Mouse (Mus musculus): ENCODE measurements around the gene Spata31d1b.
"Not testable (repeated sequence)": the region's sequence is repeated elsewhere in the genome, so short reads cannot be mapped to it uniquely, and the experiment has no call there.

Spata31d1b gene

GRCm38 (mm10) chr13:59711984-59712383 lies at the start of gene Spata31d1b:
Spata31d1b (plus strand) TSS chr13:59712284.
- in situ Hi-C loops (cut with MboI, MseI), result not testable (repeated sequence)

- in situ Hi-C loops (cut with MboI, MseI), result no loop called here
Observed at GRCm38 (mm10) chr13:59663939-59664712, 48.0 kb upstream of the Spata31d1b start.

GRCm38 (mm10) chr13:59667763-59668162 lies 44.3 kb upstream of the Spata31d1b start:
- in situ Hi-C loops (cut with MboI, MseI), result no loop called here

GRCm38 (mm10) chr13:59668501-59669093 lies 43.5 kb upstream of the Spata31d1b start:
- in situ Hi-C loops (cut with MboI, MseI), result no loop called here

DNA sequence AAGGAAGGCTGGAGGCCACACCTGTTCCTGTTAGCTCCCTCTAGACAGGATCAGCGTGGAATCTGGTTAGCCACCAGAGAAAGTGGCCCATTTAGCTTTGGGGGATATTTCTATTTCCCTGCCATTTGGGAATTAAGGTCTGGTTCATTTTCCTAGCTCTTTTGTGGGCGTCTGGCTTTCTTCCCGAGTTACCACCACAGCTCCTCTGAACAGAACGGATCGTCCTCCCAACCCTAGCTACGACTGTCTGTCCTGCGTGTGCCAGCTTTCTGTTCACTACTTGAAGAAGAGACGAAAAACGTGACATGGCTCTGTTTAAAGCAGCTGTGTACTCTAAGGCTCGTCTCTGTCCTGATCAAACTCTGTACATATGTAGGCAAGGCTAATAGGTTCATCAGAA lies 42.1 kb upstream of the Spata31d1b start:
- in situ Hi-C loops (cut with MboI, MseI), result no loop called here

DNA sequence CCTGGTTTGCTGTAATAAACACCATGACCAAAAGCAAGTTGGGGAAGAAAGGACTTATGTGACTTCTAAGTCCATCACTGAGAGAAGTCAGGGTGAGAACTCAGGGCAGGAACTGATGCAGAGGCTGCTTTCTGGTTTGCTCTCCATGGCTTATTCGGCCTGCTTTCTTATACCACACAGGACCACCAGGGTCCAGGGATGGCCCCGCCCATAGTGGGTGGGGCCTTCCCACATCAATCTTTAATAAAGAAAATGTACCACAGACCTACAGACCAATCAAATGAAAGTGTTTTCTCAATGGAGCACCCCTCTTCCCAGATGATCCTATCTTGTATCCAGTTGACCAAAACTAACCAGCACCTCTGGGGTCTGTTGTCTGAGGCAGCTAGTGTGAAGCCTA lies 40.6 kb upstream of the Spata31d1b start:
- in situ Hi-C loops (cut with MboI, MseI), result no loop called here

DNA sequence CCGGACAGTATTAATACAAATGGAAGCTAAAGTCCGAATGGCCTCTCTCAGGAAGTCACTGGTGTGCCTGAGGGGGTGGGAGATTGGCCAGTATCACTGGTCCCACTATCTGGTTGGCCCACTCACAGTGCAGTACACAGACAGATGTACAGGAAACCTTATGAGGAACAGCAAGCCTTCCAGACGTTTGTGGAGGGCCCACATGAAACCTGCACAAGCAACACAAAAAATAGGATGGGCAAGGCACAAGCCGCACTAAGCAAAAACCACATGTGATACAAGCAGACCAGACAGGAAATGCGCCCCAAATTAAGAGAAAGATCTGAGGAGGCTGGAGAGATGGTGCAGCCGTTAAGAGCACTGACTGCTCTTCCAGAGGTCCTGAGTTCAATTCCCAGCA lies 39.8 kb upstream of the Spata31d1b start:
- in situ Hi-C loops (cut with MboI, MseI), result no loop called here

- in situ Hi-C loops (cut with MboI, MseI), result no loop called here
Observed at GRCm38 (mm10) chr13:59673597-59673996, 38.5 kb upstream of the Spata31d1b start.

GRCm38 (mm10) chr13:59674215-59674614 lies 37.9 kb upstream of the Spata31d1b start:
- in situ Hi-C loops (cut with MboI, MseI), result no loop called here

GRCm38 (mm10) chr13:59674761-59675150 lies 37.3 kb upstream of the Spata31d1b start:
- in situ Hi-C loops (cut with MboI, MseI), result no loop called here

- in situ Hi-C loops (cut with MboI, MseI), result no loop called here
Observed at GRCm38 (mm10) chr13:59675151-59676011, 36.7 kb upstream of the Spata31d1b start, which contains the start of gene Golm1. Golm1 (minus strand) TSS chr13:59675811.

GRCm38 (mm10) chr13:59676316-59677229 lies 35.5 kb upstream of the Spata31d1b start:
- in situ Hi-C loops (cut with MboI, MseI), result no loop called here

DNA sequence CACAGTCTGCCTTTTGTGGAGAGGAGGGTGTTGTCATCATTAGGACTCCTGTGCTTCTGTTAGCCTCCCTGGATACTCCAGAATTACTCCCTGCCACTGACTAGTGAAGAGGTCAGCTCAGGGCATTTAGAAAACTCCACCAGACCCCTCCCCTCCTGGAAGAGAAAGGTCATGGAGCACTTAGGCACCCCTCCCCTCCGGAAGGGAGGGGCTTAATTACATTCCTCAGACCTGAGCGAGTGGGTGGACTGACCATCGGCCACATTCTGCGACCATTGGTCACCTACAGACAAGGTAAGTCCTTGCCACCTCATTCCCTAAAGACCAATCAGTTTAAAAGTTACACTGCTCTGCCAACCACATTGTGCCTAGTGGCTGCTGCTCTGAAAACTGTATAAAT lies 32.8 kb upstream of the Spata31d1b start:
- in situ Hi-C loops (cut with MboI, MseI), result no loop called here

DNA sequence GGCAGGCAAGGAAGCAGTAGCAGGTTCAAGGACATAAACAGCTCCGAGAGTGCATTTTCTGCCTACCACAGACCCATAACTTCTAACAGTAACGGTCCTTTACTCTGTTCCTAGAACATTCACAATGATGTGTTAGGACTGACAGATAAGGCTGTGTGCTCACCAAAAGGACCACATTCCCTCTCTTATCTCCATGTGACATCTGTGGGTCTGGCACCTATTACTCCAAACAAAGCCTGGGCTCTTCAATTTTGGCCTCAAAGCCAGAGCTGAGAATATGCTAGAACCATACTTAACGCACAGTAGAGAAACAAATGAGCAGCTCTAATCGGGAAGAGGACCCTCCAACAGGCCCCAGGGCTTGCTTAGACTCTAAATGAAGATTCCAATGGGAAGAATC lies 32.2 kb upstream of the Spata31d1b start:
- in situ Hi-C loops (cut with MboI, MseI), result no loop called here

DNA sequence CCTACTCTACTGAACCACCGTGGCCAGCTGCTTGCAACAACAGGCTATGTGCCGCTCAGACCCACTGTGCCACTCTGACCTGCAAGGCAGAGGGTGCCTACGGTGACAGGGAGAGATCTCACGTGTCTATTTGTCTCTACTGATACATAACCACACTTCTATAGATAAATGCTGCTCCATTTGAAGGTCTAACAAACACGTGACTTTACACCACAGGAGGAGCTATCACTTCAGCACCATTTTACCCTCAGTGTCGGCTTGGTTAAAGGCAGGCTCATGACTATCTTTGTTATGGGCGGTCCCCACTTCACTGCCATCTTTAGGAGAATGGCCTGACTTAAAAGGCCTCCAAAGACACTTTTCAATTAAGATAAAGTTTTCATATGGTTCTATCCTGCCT lies 29.5 kb upstream of the Spata31d1b start:
- in situ Hi-C loops (cut with MboI, MseI), result no loop called here

DNA sequence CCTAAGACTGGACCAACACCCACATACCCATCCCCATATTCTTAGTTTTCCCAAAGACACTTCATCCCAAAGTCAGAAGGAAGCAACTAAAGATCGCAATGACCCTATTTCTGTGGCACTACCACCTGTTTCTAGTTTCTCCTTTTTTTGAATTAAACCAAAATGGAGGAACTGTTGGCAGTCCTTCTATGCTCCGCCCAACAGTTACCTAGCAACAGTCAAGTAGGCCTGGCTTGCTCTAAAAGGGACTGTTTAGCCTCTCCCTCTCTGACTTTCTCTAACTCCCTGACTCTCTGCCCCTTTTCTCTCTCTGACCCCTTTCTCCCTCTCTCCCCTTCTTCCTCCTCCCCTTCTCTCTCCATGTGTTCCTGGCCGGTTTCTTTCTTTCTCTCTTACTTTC lies 26.8 kb upstream of the Spata31d1b start:
- in situ Hi-C loops (cut with MboI, MseI), result no loop called here

DNA sequence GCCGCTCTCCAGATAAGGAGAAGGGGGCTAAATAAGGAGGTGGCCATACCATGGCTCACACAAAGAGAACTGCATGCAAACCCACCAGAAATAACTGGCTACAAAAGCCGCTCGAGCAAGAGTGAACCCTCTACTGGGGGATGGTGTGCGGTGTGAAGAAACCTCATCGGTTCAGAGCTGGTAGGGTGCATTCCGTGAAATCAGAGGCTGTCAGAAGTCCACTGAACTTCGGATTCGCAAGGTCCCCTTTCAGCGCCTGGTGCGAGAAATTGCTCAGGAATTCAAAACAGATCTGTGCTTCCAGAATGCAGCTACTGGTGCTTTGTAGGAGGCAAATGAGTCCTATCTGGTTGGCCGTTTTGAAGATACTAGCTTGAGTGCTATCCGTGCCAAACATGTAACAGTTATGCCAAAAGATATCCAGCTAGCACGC lies 23.7 kb upstream of the Spata31d1b start:
- in situ Hi-C loops (cut with MboI, MseI), result no loop called here

DNA sequence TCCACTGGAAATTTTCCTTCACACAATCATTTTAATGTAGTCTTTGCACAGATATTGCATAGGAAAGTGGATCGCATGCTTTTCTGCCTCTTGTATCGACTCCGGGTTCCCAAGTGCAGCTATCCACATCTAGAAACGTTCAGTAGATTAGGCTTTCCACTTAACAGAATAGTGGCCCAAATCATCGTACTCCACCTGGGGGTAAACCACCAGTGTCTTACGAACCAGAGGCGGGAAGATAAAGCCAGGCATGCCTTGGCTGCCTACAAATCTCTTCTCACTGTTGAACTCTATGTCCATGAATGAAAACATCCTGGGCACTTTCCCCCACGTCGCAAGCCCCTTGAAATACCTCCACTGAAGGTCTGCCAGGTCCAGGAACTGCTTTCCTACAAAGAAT lies 22.8 kb upstream of the Spata31d1b start:
- in situ Hi-C loops (cut with MboI, MseI), result no loop called here

DNA sequence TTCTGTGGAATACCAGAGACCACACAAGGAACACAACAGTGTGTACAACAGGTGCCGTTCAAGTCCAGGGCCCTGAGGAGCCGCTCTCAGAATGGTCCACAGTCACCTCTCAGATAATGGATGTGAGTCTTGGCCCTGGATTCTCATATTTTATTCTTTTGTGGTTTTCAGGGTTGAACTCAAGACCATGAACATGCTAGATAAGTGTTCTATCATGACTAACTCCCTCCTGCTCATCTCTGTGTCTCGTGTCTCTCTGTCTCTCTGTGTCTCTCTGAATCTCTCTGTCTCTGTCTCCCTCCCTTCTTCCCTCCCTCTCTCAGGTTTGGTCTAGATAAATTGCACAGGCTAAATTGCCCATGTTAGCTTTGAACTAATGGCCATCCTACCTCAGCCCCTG lies 22.2 kb upstream of the Spata31d1b start:
- in situ Hi-C loops (cut with MboI, MseI), result no loop called here

- in situ Hi-C loops (cut with MboI, MseI), result no loop called here
Observed at GRCm38 (mm10) chr13:59690576-59690975, 21.5 kb upstream of the Spata31d1b start.

DNA sequence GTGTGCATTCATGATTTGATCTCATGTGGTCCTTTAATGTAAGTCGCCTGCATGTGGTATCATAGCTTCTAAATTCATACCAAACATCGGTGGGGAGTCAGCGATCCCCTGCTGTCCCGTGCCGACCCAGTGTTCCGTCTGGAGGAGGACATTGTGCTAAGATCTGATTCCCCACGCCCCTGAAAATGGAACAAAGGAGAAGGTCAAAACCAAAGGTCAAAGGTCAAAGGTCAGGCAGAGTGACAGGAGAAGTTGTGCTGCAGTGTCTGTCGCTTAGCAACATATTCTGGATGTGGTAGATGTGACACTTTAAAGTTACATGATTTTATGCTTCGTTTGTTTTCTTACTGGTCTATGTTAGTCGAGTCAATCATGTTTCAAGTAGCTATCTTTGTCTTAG lies 20.6 kb upstream of the Spata31d1b start:
- in situ Hi-C loops (cut with MboI, MseI), result no loop called here
